Mouse (Mus musculus): ENCODE results near the gene Nprl2. TPM values are rescaled to one million over a fixed set of nuclear protein-coding genes. Genes with fewer than 3 reads are reported as not detected.

Nprl2 gene
- polyA plus RNA-seq, 1 experiment from 2014 or later = 27.8 TPM

DNA sequence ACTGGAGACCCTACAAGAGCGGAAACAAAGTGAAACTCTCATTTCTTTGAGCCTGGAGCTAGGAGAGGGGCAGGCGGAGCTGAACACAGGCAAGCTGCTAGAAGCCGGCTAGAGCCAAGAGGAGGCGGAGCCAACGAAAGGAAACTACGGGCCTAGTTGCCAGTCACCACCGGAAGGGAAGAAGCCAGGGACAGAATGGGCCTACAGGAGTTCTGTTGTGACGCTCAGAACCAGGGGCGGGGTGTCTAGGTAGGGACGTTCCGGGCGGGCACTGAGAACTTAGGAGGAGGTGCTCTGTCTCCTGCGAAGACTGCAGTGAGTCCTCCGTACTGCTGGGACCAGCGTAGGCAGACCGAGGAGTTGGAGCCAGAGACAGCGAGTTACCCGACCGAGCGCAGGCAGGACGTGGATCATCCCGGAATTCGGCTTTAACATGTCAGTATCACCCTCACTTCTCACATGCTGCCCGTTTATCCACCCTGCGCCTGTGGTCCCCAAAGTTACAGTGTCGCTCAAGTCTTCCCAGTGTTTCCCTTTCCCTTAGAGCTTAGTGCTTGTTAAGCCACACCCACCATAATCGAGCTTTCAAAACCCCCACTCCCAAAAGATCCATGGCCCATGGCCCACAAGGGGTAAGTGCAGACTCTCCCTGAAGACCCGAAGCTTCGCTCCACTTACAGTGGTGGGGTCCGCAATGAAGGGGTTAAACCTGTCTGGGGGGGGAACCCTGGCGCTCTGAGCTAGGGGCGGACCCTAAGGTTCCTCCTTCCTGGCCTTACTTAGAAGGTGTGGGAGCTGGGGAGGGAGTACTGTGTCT, 38.7 kb downstream of the Nprl2 start, which contains the start of gene Hyal3:
Gene Hyal3 (plus strand): TSS at position 318 of the 817 bp plus-strand sequence.
- peak within 1 kb of the TSS; percentile 94 for H3K27ac ChIP-seq (replicated peaks)
- peak; percentile 43 for ATAC-seq (ENCODE audit: extremely low read depth, insufficient number of reproducible peaks, low FRiP score, low TSS enrichment)
- no peaks in the 10 kb centered on the region for H3K9me3 ChIP-seq
- H3K4me1 ChIP-seq = peaks cover 56% of the 10 kb centered on the region
- peak within 1 kb of the TSS; percentile 93 for H3K4me2 ChIP-seq
- H3K4me3 ChIP-seq = peak within 1 kb of the TSS; percentile 76
- H3K9ac ChIP-seq = peak within 1 kb of the TSS; percentile 87
- peaks cover 18% of the 10 kb centered on the region for H3K36me3 ChIP-seq
- H3K27me3 ChIP-seq (replicated peaks) = no peaks in the 10 kb centered on the region
- WGBS = under 1% methylated on average over 32 of the region's 32 CpGs

DNA sequence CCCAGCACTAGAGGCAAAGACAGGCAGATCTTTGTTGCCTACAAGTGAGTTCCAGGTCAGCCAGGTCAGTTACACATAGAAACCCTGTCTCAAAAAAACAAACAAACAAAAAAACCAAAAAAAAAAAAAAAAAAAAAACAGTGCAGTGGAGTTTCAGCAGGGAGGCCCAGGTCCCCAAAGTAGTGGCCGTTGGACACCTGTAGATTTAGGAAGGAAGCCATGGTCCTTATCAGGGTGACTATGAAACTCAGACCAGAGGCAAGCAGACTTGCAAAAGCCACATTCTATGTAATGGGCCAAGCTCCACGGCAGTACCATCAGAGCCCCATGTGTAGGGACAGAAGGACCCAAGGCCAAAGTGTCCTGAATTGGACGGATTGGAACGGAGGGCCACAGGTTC, 39.6 kb downstream of the Nprl2 start:
- Histone ChIP-seq H3K9me3 (no peaks in the 10 kb centered on the region), H3K36me3 (peaks cover 18% of the 10 kb centered on the region), H3K27me3 (replicated peaks) (no peaks in the 10 kb centered on the region), H3K4me1 (peaks cover 51% of the 10 kb centered on the region), H3K4me2 (peak overlapping the region; percentile 93), H3K27ac (replicated peaks) (peak overlapping the region; percentile 94), H3K4me3 (peak overlapping the region; percentile 76), H3K9ac (peak overlapping the region; percentile 87)
- WGBS = 67% methylated on average over 4 of the region's 4 CpGs
- no peak for ATAC-seq (ENCODE audit: extremely low read depth, insufficient number of reproducible peaks, low FRiP score, low TSS enrichment)

DNA sequence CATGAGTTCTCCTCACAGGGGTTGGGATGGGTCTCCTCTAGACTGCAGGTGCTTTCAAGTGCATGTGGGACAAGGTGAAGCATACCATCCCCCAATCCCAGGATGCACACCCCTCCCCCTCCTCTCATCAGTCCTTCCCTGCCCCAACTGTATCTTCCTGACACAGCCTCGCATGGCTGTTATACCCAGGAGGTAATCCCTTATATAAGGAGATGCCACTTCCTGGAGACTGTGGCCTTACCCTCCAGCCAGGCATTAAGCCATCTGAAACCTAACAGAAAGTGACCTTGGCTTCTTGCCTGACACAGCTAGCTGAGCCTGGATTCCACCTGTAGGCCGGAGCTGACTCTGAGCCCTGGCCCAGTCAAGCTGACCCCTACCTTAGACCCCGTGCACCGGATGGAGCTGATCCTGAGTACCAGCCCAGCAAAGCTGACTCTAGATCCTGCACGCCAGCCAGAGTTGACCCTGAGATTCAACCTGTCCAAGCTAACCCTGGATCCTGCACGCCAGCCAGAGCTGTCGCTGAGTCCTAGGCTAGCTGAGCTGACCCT, 40.6 kb downstream of the Nprl2 start:
- Histone ChIP-seq H3K4me1 (peaks cover 48% of the 10 kb centered on the region), H3K9ac (peak overlapping the region; percentile 87; the same call in 1 of the 2 replicates), H3K4me3 (no peak overlapping the region), H3K9me3 (no peaks in the 10 kb centered on the region), H3K4me2 (no peak overlapping the region), H3K27ac (replicated peaks) (no peak overlapping the region), H3K27me3 (replicated peaks) (no peaks in the 10 kb centered on the region), H3K36me3 (peaks cover 18% of the 10 kb centered on the region)
- ATAC-seq (ENCODE audit: extremely low read depth, insufficient number of reproducible peaks, low FRiP score, low TSS enrichment) = no peak
- WGBS = 82% methylated on average over 7 of the region's 7 CpGs

DNA sequence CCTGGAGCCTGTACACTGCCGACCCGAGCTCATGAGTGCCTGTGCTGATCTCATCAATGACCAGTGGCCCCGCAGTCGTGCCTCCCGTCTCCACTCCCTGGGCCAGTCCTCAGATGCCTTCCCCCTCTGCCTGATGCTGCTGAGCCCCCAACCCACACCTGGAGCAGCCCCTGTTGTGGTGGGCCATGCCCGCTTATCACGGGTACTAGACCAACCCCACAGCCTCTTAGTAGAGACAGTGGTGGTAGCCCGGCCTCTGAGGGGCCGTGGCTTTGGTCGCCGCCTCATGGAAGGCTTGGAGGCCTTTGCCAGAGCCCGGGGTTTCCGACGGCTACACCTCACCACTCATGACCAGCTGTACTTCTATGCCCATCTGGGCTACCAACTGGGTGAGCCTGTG, 41.1 kb downstream of the Nprl2 start:
- WGBS = 90% methylated on average over 14 of the region's 14 CpGs

DNA sequence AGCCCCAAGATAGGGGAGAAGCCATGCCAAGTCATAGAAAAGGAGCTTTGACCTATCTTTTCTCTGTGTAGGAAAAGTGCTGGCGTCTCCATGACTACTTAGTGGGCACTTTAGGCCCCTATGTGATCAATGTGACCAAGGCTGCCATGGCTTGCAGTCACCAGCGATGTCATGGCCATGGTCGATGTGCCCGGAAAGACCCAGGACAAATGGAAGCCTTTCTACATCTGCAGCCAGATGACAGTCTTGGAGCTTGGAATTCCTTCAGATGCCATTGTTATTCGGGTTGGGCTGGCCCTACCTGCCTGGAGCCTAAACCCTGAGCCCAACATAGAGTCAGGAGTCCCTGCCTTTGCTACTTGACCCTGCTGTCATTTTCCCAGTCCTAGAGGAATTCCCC, 44.5 kb downstream of the Nprl2 start:
- ATAC-seq (ENCODE audit: extremely low read depth, insufficient number of reproducible peaks, low FRiP score, low TSS enrichment) = no peak
- Histone ChIP-seq H3K27ac (replicated peaks) (peak overlapping the region; percentile 59; the same call in 1 of the 2 replicates), H3K4me2 (peak overlapping the region; percentile 87)

More for the DNA sequence above, 41.1 kb downstream of the Nprl2 start:
- Histone ChIP-seq H3K9me3 (no peaks in the 10 kb centered on the region), H3K27ac (replicated peaks) (no peak overlapping the region), H3K9ac (no peak overlapping the region), H3K4me3 (no peak overlapping the region), H3K4me1 (peaks cover 48% of the 10 kb centered on the region), H3K4me2 (no peak overlapping the region), H3K36me3 (peaks cover 18% of the 10 kb centered on the region), H3K27me3 (replicated peaks) (no peaks in the 10 kb centered on the region)
- ATAC-seq (ENCODE audit: extremely low read depth, insufficient number of reproducible peaks, low FRiP score, low TSS enrichment) = no peak

DNA sequence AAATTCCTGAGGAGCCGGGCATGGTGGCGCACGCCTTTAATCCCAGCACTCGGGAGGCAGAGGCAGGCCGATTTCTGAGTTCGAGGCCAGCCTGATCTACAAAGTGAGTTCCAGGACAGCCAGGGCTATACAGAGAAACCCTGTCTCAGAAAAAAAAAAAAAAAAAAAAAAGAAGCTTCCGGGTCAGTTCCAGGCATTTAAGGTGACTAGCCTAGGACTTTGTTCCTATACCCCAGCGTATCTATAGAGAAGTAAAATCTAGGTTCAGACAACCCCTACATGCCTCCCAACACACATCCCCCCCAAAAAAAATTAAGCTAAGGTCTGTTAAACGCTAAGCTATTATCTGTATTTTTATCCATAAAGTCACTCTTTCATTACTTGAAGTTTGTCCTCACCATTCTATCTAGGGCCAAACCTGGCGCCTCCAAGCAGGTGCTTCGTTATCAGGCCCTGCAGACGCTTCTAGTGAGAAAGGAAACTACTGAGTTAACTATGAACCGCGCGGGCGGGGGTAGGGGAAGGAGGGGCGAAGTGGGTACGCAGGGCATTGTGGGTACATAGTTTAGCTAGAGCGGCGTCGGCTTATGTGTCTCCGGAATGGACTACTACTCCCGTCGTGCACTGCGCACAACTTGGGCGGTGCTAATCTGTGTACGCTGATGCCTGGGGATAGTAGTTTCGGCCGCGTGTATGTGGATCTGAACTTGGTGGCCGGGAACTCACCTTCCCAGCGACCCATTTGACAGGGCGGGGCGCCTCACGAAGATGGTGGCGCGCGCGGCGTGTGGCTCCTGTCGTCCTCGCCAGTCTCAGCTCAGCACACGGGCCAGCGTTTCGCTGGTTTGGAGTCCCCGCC, 45.2 kb downstream of the Nprl2 start, which contains the start of gene Ifrd2:
Gene Ifrd2 (plus strand): TSS at position 669 of the 859 bp plus-strand sequence.
- H3K4me1 ChIP-seq = peaks cover 53% of the 10 kb centered on the region
- peak; percentile 95 for ATAC-seq (ENCODE audit: extremely low read depth, insufficient number of reproducible peaks, low FRiP score, low TSS enrichment)
- WGBS = 11% methylated on average over 46 of the region's 46 CpGs
- peak within 1 kb of the TSS; percentile 87 for H3K4me3 ChIP-seq
- peaks cover 49% of the 10 kb centered on the region for H3K36me3 ChIP-seq
- H3K27me3 ChIP-seq (replicated peaks) = no peaks in the 10 kb centered on the region
- H3K9me3 ChIP-seq = no peaks in the 10 kb centered on the region
- H3K27ac ChIP-seq (replicated peaks) = peak within 1 kb of the TSS; percentile 75
- peak within 1 kb of the TSS; percentile 91 for H3K9ac ChIP-seq
- H3K4me2 ChIP-seq = peak within 1 kb of the TSS; percentile 87

More for the DNA sequence above, 44.5 kb downstream of the Nprl2 start:
- 83% methylated on average over 5 of the region's 5 CpGs for WGBS
- peaks cover 60% of the 10 kb centered on the region for H3K4me1 ChIP-seq
- no peaks in the 10 kb centered on the region for H3K27me3 ChIP-seq (replicated peaks)
- H3K4me3 ChIP-seq = peak overlapping the region; percentile 87; the same call in 1 of the 2 replicates
- no peaks in the 10 kb centered on the region for H3K9me3 ChIP-seq
- no peak overlapping the region for H3K9ac ChIP-seq
- peaks cover 42% of the 10 kb centered on the region for H3K36me3 ChIP-seq

DNA sequence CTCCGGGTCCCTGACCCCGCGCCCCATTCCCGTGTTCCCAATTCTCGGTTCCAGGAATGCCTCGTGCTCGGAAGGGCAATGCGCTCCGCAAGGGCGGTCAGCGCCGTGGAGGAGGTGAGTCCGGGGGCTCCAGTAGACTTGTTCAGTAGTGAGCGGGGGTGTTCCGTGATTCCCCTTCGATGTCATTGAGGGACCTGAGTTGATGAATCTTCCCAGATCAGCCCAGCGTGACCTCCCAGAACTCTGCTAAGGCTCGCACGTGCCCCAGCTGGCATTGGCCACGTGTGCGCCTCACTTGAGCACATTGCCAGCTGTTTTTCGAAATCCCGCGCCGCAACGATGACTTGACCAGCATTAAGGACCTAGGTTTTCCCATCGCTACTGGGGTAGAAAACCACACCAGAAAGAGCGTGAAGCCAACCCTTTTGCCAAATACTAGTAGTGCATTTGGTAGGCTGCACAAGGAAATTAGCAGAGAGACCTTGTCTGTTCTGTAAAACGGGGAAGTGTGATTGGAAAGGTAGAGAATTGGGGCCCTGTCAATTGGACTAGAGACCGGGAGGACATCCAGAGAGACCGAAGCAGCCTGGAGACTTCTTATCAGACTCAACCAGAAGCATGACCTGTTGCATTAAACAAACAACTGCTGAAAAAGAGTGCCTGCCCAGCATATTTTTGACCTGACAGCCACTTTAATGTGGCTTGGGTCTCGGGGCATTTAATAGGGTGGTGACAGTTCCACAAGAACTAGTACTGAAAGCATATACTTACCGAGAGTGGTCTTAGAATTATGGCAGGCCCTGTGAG, 46.0 kb downstream of the Nprl2 start:
- Histone ChIP-seq H3K9me3 (no peaks in the 10 kb centered on the region), H3K27ac (replicated peaks) (peak overlapping the region; percentile 75), H3K9ac (peak overlapping the region; percentile 91), H3K27me3 (replicated peaks) (no peaks in the 10 kb centered on the region), H3K4me1 (peaks cover 55% of the 10 kb centered on the region), H3K4me3 (peak overlapping the region; percentile 87), H3K36me3 (peaks cover 55% of the 10 kb centered on the region), H3K4me2 (peak overlapping the region; percentile 87)
- 1% methylated on average over 33 of the region's 33 CpGs for WGBS
- ATAC-seq (ENCODE audit: extremely low read depth, insufficient number of reproducible peaks, low FRiP score, low TSS enrichment) = no peak

DNA sequence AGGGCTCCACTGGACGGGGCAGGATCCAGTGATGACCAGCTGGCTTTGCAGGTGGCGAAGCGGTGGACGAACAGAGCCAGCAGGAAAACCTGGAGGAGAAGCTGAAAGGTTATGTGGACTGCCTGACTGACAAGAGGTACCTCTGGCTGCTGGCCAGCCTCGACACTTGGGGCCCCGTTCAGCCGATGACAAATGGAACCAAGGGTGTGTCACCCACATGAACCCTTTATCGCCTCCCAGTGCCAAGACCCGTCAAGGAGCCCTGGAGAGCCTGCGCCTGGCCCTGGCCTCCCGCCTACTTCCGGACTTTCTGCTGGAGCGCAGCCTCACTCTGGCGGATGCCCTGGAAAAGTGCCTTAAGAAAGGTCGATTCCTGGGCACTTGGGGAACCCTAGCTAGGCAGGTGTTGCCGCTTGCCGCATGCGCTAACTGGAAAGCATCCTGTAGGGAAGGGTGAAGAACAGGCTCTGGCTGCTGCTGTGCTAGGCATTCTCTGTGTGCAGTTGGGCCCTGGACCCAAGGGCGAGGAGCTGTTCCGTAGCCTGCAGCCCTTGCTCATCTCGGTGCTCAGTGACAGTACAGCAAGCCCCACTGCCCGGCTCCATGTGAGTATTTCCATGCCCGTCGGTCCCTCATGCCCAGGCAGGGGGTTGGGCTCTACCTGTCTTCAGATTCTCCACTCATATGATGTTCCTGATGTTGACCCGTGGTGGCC, 48.2 kb downstream of the Nprl2 start:
- peak overlapping the region; percentile 87 for H3K4me3 ChIP-seq
- peak overlapping the region; percentile 91 for H3K9ac ChIP-seq
- H3K36me3 ChIP-seq = peaks cover 60% of the 10 kb centered on the region
- no peaks in the 10 kb centered on the region for H3K27me3 ChIP-seq (replicated peaks)
- WGBS = 63% methylated on average over 25 of the region's 25 CpGs
- H3K4me2 ChIP-seq = peak overlapping the region; percentile 87
- no peaks in the 10 kb centered on the region for H3K9me3 ChIP-seq
- peaks cover 73% of the 10 kb centered on the region for H3K4me1 ChIP-seq
- ATAC-seq (ENCODE audit: extremely low read depth, insufficient number of reproducible peaks, low FRiP score, low TSS enrichment) = no peak
- H3K27ac ChIP-seq (replicated peaks) = peak overlapping the region; percentile 56

DNA sequence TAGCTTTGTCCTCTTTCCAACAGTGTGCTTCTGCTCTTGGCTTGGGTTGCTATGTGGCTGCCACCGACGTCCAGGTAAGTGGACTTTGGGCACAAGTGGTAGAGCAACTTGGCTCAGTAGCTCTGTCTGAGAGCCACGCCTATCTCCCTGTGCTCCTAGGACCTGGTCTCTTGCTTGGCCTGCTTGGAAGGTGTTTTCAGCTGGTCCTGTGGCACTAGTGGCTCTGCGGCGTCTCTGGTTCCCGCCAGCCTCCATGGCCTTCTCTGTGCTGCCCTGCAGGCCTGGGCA, 48.7 kb downstream of the Nprl2 start:
- peaks cover 75% of the 10 kb centered on the region for H3K4me1 ChIP-seq
- 94% methylated on average over 6 of the region's 6 CpGs for WGBS
- H3K36me3 ChIP-seq = peaks cover 65% of the 10 kb centered on the region

More for the DNA sequence above, 48.7 kb downstream of the Nprl2 start:
- Histone ChIP-seq H3K9me3 (no peaks in the 10 kb centered on the region), H3K4me2 (no peak overlapping the region), H3K9ac (peak overlapping the region; percentile 91; the same call in 1 of the 2 replicates), H3K4me3 (no peak overlapping the region), H3K27me3 (replicated peaks) (no peaks in the 10 kb centered on the region), H3K27ac (replicated peaks) (peak overlapping the region; percentile 56; the same call in 1 of the 2 replicates)
- no peak for ATAC-seq (ENCODE audit: extremely low read depth, insufficient number of reproducible peaks, low FRiP score, low TSS enrichment)

Measured in heart, embryonic 13.5 days (tissue).